8 mouse cellular contexts compared by ENCODE assay signal in genomic region chr17:36031583-36032331, GRCm38 (mm10). TPM values are rescaled to one million over a fixed set of nuclear protein-coding genes. Genes with fewer than 3 reads are reported as not detected.
DNase-seq lines count a peak whose midpoint lies in the region; ATAC-seq and TF ChIP-seq lines count a peak whose summit lies in the region.
"Not testable (repeated sequence)": the region's sequence is repeated elsewhere in the genome, so short reads cannot be mapped to it uniquely, and the experiment has no call there.

No protein-coding gene starts in this region.

- peak overlapping the region; percentile 92 for H3K9ac ChIP-seq in heart, adult 2 months (ENCODE audit: low read depth, low read length)
- H3K9ac ChIP-seq in intestine, embryonic 15.5 days, result peak overlapping the region; percentile 42

- not testable (repeated sequence) for TF ChIP-seq POLR2A in heart, adult 2 months (IDR thresholded peaks at IDR 0.05; ENCODE audit: insufficient read depth, low read depth, low read length)

- not testable (repeated sequence) for H3K79me2 ChIP-seq in heart, adult 2 months (replicated peaks; ENCODE audit: control insufficient read depth, insufficient read depth, low read length)
- H3K79me2 ChIP-seq in macrophage (ENCODE audit: inconsistent target), result peaks cover 21% of the 10 kb centered on the region

- peak overlapping the region; percentile 94 for H3K4me2 ChIP-seq in intestine, embryonic 15.5 days (replicated peaks)

- peak; percentile 18 for DNase-seq in embryo, embryonic 11 days
- DNase-seq in heart, adult 2 months, result peak; percentile 74 to 75
- peak; percentile 30 for DNase-seq in left cerebral cortex, postnatal 4 days
- peak; percentile 16 for DNase-seq in retina, embryonic 14.5 days (ENCODE audit: low spot score)
- peak; percentile 74 for DNase-seq in thymus, postnatal 4 days

- H3K9me3 ChIP-seq in intestine, embryonic 15.5 days, result not testable (repeated sequence)

- not testable (repeated sequence) for H3K36me3 ChIP-seq in heart, adult 2 months (ENCODE audit: control insufficient read depth, insufficient read depth, low read length); intestine, embryonic 15.5 days; macrophage (ENCODE audit: inconsistent target)

- intact Hi-C loops in heart, adult 2 months (cut with DNase I), result loop anchor here (1.0 kb wide), 1 partner anchor 34 kb away; no protein-coding TSS in a partner anchor
- intact Hi-C loops in left cerebral cortex, postnatal 4 days (cut with DNase I), result not testable (repeated sequence)

- H3K4me3 ChIP-seq in heart, adult 2 months, result peak overlapping the region; percentile 67
- peak overlapping the region; percentile 54 for H3K4me3 ChIP-seq in intestine, embryonic 15.5 days (replicated peaks)
- peak overlapping the region; percentile 68 for H3K4me3 ChIP-seq in macrophage (ENCODE audit: inconsistent target)

- TF ChIP-seq CTCF in heart, adult 2 months (IDR thresholded peaks at IDR 0.05), result peak; percentile 76

- not testable (repeated sequence) for H3K4me1 ChIP-seq in heart, adult 2 months (ENCODE audit: control insufficient read depth, insufficient read depth, low read length); intestine, embryonic 15.5 days (replicated peaks)

- not testable (repeated sequence) for H3K27me3 ChIP-seq in heart, adult 2 months (ENCODE audit: control insufficient read depth, insufficient read depth, low read length); intestine, embryonic 15.5 days (replicated peaks)

- WGBS in heart, adult 2 months, result 4% methylated on average over 40 of the region's 40 CpGs
- WGBS in intestine, embryonic 15.5 days, result 2% methylated on average over 40 of the region's 40 CpGs
- WGBS in macrophage (ENCODE audit: missing documents), result 2% methylated on average over 31 of the region's 40 CpGs

- not testable (repeated sequence) for TF ChIP-seq EP300 in heart, adult 2 months (IDR thresholded peaks at IDR 0.05; ENCODE audit: insufficient read depth, low read depth, low read length)

- peak overlapping the region; percentile 88 for H3K27ac ChIP-seq in heart, adult 2 months
- H3K27ac ChIP-seq in intestine, embryonic 15.5 days, result not testable (repeated sequence)
- H3K27ac ChIP-seq in macrophage, result peak overlapping the region; percentile 65

- peak; percentile 79 for ATAC-seq in activated CD4-positive, CD25-positive, alpha-beta regulatory T cell, adult 4 months
- peak; percentile 57 for ATAC-seq in intestine, embryonic 15.5 days

RNA-seq across cellular contexts. Expression of gene H2-T23, which starts 0.9 kb away (rescaled TPM):
- 1,000 to 10,000 TPM in 1 of 2 experiments, 100 to 1,000 TPM in 1; 679 to 1,228 TPM for polyA plus RNA-seq in activated CD4-positive, CD25-positive, alpha-beta regulatory T cell, adult 4 months (2017; shearing (Covaris generic))
- total RNA-seq in heart, adult 2 months (2021), result 10 to 100 TPM; 27.3 to 34.1 TPM
- polyA plus RNA-seq in heart, adult 2 months (2012; rRNA removed), result 43.4 and 46.4 TPM in 2 replicates
- polyA plus RNA-seq in intestine, embryonic 15.5 days (2015; fragmentation: Nextera tagmentation; extraction: Ambion mirVana), result 9.3 and 14.2 TPM in 2 replicates
- total RNA-seq in left cerebral cortex, postnatal 4 days (2021), result 1 to 10 TPM; 2.4 to 3.0 TPM
- 100 to 1,000 TPM in 18 of 26 experiments, 10 to 100 TPM in 8; 50.2 to 670 (median 341) TPM for total RNA-seq in macrophage (2018; cell fraction: chromatin; rRNA removed)
- total RNA-seq in macrophage (2018; cell fraction: cytosol; rRNA removed), result 1,000 to 10,000 TPM in 9 of 26 experiments, 100 to 1,000 TPM in 17; 312 to 1,199 (median 634) TPM
- 1,000 to 10,000 TPM in 10 of 26 experiments, 100 to 1,000 TPM in 16; 253 to 1,712 (median 806) TPM for total RNA-seq in macrophage (2018; cell fraction: nucleus; rRNA removed)
- polyA plus RNA-seq in macrophage (2018), result 196 to 602 TPM (median 274 TPM) in 3 replicates

RNA-seq across cellular contexts. Expression of gene H2-T22, which starts 10.8 kb away (rescaled TPM):
- 100 to 1,000 TPM; 415 to 458 TPM for polyA plus RNA-seq in activated CD4-positive, CD25-positive, alpha-beta regulatory T cell, adult 4 months (2017; shearing (Covaris generic))
- total RNA-seq in heart, adult 2 months (2021), result 10 to 100 TPM in 1 of 2 experiments, 1 to 10 TPM in 1; 7.4 to 10.6 TPM
- 23.4 and 23.8 TPM in 2 replicates for polyA plus RNA-seq in heart, adult 2 months (2012; rRNA removed)
- 13.3 and 13.9 TPM in 2 replicates for polyA plus RNA-seq in intestine, embryonic 15.5 days (2015; fragmentation: Nextera tagmentation; extraction: Ambion mirVana)
- total RNA-seq in left cerebral cortex, postnatal 4 days (2021), result 1 to 10 TPM; 3.5 to 4.1 TPM
- total RNA-seq in macrophage (2018; cell fraction: chromatin; rRNA removed), result 100 to 1,000 TPM in 12 of 26 experiments, 10 to 100 TPM in 14; 10.8 to 389 (median 88.2) TPM
- 1,000 to 10,000 TPM in 3 of 26 experiments, 100 to 1,000 TPM in 22, 10 to 100 TPM in 1; 90.6 to 1,092 (median 380) TPM for total RNA-seq in macrophage (2018; cell fraction: cytosol; rRNA removed)
- 100 to 1,000 TPM in 15 of 26 experiments, 10 to 100 TPM in 11; 33.8 to 808 (median 308) TPM for total RNA-seq in macrophage (2018; cell fraction: nucleus; rRNA removed)
- 56.5 to 198 TPM (median 94.0 TPM) in 3 replicates for polyA plus RNA-seq in macrophage (2018)

RNA-seq across cellular contexts. Expression of gene Gm6034, which starts 11.0 kb away (rescaled TPM):
- polyA plus RNA-seq in activated CD4-positive, CD25-positive, alpha-beta regulatory T cell, adult 4 months (2017; shearing (Covaris generic)), result under 1 TPM in 1 of 2 experiments, not detected in 1; 0.46 TPM
- total RNA-seq in heart, adult 2 months (2021), result not detected
- not detected in 2 replicates for polyA plus RNA-seq in heart, adult 2 months (2012; rRNA removed)
- 0.11 and 0.25 TPM in 2 replicates for polyA plus RNA-seq in intestine, embryonic 15.5 days (2015; fragmentation: Nextera tagmentation; extraction: Ambion mirVana)
- total RNA-seq in left cerebral cortex, postnatal 4 days (2021), result not detected
- total RNA-seq in macrophage (2018; cell fraction: chromatin; rRNA removed), result 1 to 10 TPM in 14 of 26 experiments, under 1 TPM in 5, not detected in 7; 0.55 to 7.0 (median 2.0) TPM
- under 1 TPM in 10 of 26 experiments, not detected in 16; 0.08 to 0.33 (median 0.10) TPM for total RNA-seq in macrophage (2018; cell fraction: cytosol; rRNA removed)
- total RNA-seq in macrophage (2018; cell fraction: nucleus; rRNA removed), result 1 to 10 TPM in 16 of 26 experiments, under 1 TPM in 6, not detected in 4; 0.40 to 4.7 (median 2.0) TPM
- not detected in 3 replicates for polyA plus RNA-seq in macrophage (2018)

RNA-seq across cellular contexts. Expression of gene H2-T24, which starts 11.4 kb away (rescaled TPM):
- polyA plus RNA-seq in activated CD4-positive, CD25-positive, alpha-beta regulatory T cell, adult 4 months (2017; shearing (Covaris generic)), result 10 to 100 TPM; 36.4 to 43.7 TPM
- total RNA-seq in heart, adult 2 months (2021), result 1 to 10 TPM; 7.5 to 9.6 TPM
- 4.3 and 9.4 TPM in 2 replicates for polyA plus RNA-seq in heart, adult 2 months (2012; rRNA removed)
- polyA plus RNA-seq in intestine, embryonic 15.5 days (2015; fragmentation: Nextera tagmentation; extraction: Ambion mirVana), result 2.0 and 2.8 TPM in 2 replicates
- total RNA-seq in left cerebral cortex, postnatal 4 days (2021), result under 1 TPM; 0.26 to 0.28 TPM
- 100 to 1,000 TPM in 11 of 26 experiments, 10 to 100 TPM in 14, 1 to 10 TPM in 1; 9.6 to 286 (median 85.2) TPM for total RNA-seq in macrophage (2018; cell fraction: chromatin; rRNA removed)
- total RNA-seq in macrophage (2018; cell fraction: cytosol; rRNA removed), result 100 to 1,000 TPM in 13 of 26 experiments, 10 to 100 TPM in 13; 35.3 to 269 (median 99.3) TPM
- total RNA-seq in macrophage (2018; cell fraction: nucleus; rRNA removed), result 100 to 1,000 TPM in 15 of 26 experiments, 10 to 100 TPM in 11; 38.6 to 490 (median 169) TPM
- 34.5 to 71.7 TPM (median 59.9 TPM) in 3 replicates for polyA plus RNA-seq in macrophage (2018)

RNA-seq across cellular contexts. Expression of gene Gm11127, which starts 26.4 kb away (rescaled TPM):
- polyA plus RNA-seq in activated CD4-positive, CD25-positive, alpha-beta regulatory T cell, adult 4 months (2017; shearing (Covaris generic)), result under 1 TPM; 0.37 to 0.38 TPM
- 1 to 10 TPM; 3.5 to 4.4 TPM for total RNA-seq in heart, adult 2 months (2021)
- not detected in 2 replicates for polyA plus RNA-seq in heart, adult 2 months (2012; rRNA removed)
- polyA plus RNA-seq in intestine, embryonic 15.5 days (2015; fragmentation: Nextera tagmentation; extraction: Ambion mirVana), result 3.3 and 3.5 TPM in 2 replicates
- total RNA-seq in left cerebral cortex, postnatal 4 days (2021), result not detected
- under 1 TPM in 1 of 26 experiments, not detected in 25; 0.63 TPM for total RNA-seq in macrophage (2018; cell fraction: chromatin; rRNA removed)
- total RNA-seq in macrophage (2018; cell fraction: cytosol; rRNA removed), result under 1 TPM in 25 of 26 experiments, not detected in 1; 0.14 to 0.82 (median 0.40) TPM
- 1 to 10 TPM in 2 of 26 experiments, under 1 TPM in 10, not detected in 14; 0.44 to 1.4 (median 0.74) TPM for total RNA-seq in macrophage (2018; cell fraction: nucleus; rRNA removed)
- 0.16 to 0.64 TPM (median 0.34 TPM) in 3 replicates for polyA plus RNA-seq in macrophage (2018)

Comparison
In these comparisons a context has a peak if more than half of its experiments do, and no peak if none do; other contexts are left out.
1. DNase-seq: peak in every context shown above with its lines; median percentile 74 in heart, adult 2 months; 74 in thymus, postnatal 4 days; 30 in left cerebral cortex, postnatal 4 days; 18 in embryo, embryonic 11 days; 16 in retina, embryonic 14.5 days.